Mouse (Mus musculus) embryonic fibroblast, embryonic 13.5 days (primary cell): ENCODE data around the gene Scgb1c1.

Experiments
- CTCF ChIP-seq: IDR thresholded peaks from 2 replicates; pipeline ENCODE4 v1.5.1; 2011; ENCODE audit warnings: mild to moderate bottlenecking, control low read depth, low read length, moderate library complexity, borderline replicate concordance; ENCODE audit not compliant: insufficient read depth
- POLR2A ChIP-seq: IDR thresholded peaks from 2 replicates; pipeline ENCODE4 v1.6.1; 2011; ENCODE audit warnings: low read depth, mild to moderate bottlenecking, control low read depth, low read length, moderate library complexity

DNA sequence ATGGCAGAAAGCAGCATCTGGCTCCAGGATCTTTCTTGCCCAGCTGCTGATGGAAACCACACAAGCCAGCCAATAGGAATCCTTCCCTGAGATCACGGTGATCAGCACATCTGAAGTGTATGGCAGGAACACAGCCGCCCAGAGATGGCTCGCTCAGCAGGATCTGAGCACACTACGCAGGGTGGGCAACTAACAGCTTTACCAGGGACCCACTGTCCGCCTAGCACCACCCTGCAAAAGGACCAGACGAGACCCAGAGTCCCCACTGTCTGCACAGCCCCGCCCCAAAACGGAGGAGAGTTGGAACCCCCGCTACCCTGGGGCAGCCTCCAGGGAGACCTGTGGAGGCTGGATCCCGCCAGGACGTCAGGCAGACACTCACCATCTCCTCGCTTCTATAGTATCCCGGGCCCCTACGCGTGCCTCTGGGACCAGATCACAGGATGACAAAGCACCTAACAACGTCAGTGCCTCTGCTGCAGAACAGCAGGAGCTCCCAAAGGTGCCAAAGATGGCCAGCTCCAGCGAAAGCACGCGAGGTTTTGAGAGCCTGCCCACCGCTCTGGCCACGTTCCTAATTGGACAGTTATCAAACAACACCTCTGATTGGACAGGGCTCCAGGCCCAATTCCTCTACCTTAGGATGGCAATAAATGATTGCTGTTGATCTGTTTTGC, 23.6 kb upstream of the Scgb1c1 start, which contains the start of gene Zfp941:
- TF ChIP-seq POLR2A (peak; percentile 56), CTCF (no peak)
